Mouse (Mus musculus): Measurements from ENCODE around the gene Ppp4r4. TPM values are rescaled to one million over a fixed set of nuclear protein-coding genes. Genes with fewer than 3 reads are reported as not detected.
"Not testable (repeated sequence)": the region's sequence is repeated elsewhere in the genome, so short reads cannot be mapped to it uniquely, and the experiment has no call there.

The Ppp4r4 gene
- polyA plus RNA-seq (2017; shearing (Covaris generic)): under 1 TPM in 1 of 2 experiments, not detected in 1; 0.17 TPM

DNA sequence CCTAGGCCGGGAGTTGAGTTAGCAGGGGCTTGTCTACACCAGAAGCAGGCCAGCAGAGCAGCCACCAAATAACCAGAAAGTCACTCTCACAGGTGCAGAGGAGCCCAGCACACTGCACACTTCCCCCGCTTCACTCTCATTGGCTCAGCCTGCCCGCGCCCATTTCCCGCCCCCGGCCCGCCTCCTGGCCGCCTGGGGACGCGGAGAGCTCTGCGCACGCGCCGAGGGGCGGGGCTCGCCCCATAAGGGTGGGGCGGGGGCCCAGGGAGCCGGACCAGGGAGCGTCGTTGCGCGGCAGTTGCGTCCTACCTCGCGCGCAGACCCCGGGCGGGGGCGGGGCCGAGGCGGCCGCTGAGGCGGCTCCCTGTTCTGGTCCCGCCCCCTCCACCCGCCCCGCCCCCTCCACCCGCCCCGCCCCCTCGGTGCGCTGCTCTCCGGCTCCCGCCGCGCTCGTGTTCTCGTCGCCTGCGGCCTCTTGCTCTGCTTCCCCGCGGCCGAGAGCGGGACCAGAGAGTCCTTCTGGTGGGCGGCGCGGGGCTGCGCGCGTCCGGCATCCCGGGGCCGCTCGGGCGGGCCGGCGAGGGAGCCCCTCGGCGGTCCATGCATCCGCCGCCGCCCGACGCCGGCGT lies at the start of gene Ppp4r4:
Ppp4r4 (plus strand) TSS at position 264 of the 629 bp plus-strand sequence.
- ATAC-seq: peak; percentile 81

DNA sequence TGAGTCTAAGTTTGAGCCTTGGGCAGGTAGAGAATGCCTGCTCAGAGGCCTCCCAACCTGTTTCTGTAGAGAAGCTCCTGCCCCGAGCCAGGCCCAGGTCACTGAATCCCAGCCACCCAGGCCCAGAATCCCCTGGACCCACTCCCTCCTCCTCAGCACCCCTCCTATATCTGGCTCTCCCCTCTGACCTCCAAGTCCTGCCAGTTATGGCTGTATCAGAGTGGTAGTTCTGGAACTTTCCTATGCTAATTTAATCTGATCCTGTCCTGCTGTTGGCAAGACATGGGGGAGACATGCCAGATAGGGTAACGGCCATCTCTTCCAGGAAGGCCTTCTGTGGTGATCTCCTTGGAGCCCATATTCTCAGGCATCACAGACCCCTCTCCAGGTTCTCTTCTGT lies 49.3 kb upstream of the Ppp4r4 start:
- ATAC-seq: no peak

DNA sequence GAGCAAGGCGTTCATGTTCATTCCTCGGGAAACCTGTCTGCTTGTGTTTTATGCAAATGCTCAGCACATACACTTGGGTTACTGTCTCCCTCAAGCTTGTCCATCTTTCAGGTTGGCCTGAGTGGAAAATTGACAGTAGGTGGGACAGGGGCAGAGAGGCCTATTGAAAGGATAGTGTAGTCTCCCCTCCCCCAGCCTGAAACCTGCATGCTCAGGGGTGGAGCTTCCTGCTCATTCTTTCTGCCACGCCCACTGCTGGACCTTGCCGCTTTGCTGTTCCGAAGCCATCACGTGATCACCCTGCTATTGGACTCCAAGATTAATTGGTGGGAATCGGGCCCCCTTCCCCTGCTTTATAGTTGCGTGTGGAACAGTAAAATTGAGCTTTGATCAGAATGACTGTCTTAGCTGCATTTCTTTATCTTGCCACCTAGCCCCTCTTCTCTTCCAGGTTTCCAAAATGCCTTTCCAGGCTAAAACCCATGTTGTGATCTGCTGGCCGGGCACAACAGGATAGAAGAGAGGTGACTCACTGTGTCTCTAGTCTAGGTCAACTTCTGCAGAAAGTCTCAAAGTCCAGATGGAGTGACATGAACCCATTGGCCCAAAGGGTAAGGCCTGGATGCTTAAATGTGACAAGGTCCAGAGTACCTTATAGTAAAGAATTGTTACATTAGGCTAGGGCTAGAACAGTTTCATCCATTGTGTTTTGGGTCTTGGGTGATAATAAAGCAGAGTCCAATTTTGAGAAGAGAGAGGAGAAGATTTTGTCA lies 47.7 kb upstream of the Ppp4r4 start:
- ATAC-seq: not testable (repeated sequence)

DNA sequence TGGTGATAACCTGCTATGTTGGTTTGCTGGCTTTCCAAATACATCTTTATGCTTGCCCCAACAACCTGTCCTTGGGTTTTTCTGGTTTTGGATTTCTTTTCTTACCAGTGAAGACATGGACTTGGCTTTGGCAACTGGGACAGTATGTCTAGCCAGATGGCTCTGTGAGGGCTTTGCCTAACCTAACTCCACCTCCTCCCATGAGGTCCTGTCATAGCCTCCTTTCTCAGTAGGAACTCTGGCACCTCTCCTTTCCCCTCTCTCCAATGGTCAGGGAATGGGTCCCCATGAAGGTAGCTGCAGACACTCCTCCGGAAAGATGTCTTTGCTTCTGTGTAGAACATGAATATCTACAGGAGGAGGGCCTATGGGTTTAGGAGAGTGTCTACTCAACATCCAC lies 45.4 kb upstream of the Ppp4r4 start:
- ATAC-seq: no peak

DNA sequence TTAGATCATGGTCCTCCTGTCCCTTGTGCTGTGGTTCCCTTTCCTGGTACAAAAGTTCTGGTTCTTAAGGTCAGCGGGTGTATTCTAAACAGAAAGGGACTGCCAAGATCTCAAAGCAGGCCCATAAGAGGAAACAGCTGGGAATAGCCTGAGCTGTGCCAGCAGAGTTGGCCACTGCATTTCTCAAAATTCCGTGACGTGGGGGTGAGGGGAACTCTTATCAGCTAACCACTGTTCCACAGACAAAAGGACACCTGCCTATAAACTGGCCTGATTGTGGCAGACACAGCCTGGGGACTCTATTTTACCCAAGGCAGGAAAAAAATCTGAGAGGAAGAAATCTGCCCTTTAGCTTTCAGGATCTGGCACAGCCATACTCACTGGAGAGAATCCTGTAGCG lies 44.8 kb upstream of the Ppp4r4 start:
- no peak for ATAC-seq

DNA sequence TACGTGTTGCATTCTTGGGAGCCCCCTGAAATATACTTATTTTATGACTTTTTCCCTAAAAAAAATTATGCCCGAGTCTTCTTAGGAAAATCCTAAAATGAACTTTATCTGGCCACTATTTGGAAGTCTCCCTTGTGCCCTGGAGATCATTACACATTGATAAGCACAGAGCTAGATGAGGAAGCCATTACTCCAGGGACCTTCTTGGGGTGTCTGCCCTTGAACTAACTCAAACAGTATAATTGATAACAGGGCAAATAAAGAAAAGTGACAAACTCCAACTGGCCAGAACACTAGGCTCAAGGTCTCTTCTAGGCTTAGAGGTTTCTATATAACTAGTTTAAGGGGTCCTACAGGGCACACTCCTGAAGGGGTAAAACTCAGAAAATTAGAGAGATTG lies 44.3 kb upstream of the Ppp4r4 start:
- no peak for ATAC-seq

DNA sequence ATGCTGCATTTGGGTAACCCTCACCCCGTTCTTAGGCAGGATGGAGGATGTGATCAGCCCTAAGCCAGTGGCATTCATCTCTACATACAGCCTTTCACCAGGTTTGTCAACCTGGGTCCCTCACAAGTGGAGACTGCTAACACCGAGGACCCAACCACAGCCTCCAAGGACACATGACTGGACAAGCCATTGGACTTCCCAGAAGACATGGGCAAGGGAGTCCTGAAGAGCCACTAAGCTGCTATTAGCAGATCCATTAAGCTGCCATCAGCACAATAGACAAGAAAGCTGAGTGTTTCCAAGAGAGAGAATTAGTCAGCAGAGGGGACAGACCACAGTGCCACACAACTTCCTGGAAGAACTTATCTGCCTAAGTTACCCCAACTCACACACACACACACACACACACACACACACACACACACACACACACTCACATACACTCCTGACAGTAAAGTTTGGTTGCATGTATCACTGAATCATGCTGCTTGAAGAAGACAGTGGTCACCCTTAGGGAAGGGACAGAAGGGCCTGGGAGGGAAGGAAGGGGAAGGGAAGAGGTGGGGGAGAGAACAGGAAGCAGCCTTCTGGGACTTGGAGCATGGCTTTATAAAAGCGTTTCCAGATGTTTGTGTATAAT lies 40.9 kb upstream of the Ppp4r4 start:
- ATAC-seq: no peak

DNA sequence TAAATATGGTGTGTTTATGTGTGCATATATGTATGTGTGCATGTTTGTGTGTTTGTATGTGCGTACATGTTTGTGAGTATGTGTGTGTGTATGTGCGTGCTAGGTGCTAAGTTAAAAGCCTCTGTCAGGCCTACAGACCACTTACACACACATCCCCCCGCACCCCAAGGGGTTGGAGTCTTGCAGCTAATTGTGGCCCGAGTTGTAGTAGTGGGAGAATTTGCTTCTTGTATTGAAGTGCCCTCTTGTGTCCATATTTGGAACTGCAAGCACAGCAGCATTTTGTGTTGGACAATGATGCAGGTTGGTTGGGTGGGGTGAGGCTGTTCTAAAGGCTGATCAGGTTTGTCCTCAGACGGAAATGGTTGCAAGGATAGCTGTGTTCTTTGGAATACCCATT lies 39.3 kb upstream of the Ppp4r4 start:
- peak; percentile 65 for ATAC-seq

DNA sequence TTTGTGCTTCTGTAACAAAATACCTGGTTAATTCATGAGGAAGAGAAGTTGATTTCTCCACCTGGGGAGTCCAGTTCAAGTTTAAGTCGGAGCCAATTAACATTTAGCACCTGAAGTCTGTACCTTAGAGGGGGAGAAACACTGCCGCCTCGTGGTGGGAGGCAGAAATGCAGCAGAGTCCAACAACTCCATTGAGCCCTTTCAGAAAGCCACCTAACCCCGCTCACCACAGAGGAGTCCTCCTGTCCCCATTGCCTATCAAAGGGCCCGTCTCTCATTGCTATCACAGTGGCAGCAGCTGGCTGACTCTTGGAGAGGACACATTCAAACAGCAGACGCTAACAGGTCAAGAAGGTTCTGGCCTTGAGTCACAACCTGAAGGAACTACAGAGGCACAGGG lies 37.6 kb upstream of the Ppp4r4 start:
- peak; percentile 59 for ATAC-seq

DNA sequence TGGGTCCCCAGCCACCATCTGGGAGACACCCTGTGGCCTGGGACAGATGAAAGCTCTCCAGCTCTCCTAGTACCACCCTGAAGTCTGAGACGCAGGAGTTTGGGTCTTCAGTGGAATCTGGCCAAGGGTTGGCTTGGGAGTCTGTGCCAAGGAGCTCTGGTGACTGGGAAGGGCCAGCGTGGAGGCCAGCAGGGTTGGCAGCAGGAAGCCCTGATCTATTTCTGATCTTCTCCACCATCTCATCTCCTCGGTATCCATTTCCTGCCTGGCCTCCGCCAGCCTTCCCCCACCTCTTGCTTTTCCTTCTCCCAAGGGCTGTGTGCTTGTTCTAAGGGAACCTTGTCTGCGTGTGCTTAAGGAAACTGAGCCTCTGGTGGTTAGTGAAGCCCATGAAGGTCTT lies 33.3 kb upstream of the Ppp4r4 start:
- no peak for ATAC-seq

DNA sequence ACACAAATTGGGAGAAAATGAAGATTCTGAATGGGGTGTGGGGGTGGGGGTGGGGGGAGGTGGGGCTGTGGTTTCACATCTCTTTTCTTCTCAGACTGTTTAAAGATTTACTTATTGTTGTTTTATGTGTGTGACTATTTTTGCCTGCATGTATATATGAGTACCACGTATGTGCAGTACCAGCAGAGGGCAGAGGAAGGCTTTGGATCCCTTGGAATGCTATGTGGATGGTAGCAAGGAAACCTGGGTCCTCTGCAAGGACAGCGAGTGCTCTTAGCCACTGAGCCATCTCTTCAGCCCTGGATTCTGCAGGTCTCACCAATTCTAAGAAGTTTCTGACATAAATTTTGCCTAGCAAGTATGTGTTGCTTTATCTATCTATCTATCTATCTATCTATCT lies 32.8 kb upstream of the Ppp4r4 start:
- no peak for ATAC-seq

DNA sequence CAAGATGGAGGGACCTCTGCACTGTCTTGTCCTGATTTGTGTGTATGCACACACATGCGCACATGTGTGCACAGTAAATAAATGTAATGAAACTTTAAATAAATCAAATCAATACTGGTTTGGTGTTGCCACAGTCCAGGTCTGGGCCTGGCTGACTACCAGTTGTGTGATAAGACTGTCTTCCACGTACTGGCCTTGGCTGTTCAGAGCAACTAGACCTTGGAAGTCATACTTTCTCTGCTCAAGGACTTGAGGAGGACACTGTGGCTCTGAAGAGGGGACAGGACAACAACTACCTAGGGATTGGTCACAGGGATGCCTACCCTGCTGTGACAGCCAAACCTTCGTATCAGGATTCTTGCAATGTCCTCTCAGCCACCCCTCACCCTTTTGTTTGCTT lies 28.8 kb upstream of the Ppp4r4 start:
- ATAC-seq: no peak

DNA sequence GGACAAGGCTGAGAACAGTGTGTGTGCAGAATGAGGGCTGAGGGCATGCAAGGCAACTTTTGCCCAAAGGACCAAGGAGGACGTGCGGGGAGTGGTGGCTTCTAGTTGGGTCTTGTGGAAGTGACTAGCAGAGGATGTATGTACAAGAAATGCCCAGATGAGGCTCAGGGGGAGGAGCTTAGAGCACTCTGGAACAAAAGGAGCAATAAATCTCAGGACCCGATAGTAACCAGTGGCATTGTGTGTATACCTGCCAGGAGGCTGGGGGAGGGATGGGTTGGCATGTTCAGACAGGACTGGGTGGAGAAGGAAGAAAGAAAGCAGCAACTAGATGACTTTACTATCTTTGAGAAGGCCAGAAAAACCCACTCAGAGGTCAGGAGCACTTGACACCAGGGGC lies 27.7 kb upstream of the Ppp4r4 start:
- ATAC-seq: no peak

DNA sequence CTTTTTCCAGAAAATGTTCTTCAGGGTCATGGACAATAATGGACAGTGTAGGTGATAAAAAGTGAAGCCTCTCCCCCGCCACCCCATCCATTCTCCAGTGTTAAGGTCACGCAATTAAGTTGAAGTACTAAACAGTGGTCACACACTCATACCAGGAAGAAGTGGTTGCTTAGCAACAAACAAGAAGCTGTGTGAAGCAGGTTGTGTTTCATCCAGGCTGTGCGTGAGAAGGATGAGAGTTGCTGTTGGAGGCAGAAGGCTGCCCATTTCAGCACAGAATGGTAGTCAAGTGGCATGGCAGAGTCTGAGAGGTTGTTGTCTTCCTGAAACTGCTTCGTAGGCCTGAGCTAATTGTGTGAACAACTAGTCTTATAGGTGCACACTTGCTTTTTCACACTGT lies 23.7 kb upstream of the Ppp4r4 start:
- no peak for ATAC-seq

DNA sequence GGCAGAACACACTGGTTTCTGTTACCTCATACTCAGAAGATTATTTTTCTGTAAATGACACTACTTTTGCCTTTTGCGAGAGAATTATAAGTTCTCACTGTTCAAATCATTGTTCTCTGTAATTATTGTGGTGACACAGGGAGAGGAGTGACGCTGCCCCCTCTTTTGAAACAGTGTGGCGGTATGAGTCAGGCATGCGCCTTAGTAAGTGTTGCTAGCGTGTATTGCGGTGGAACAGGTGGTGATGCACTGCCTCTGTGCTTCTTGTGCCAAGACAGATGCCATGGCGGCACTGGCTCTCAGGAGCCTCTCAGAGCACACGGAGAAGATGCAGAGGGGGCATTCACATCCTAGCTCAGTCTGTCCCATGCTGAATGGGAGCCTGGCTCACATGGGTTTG lies 22.2 kb upstream of the Ppp4r4 start:
- no peak for ATAC-seq

DNA sequence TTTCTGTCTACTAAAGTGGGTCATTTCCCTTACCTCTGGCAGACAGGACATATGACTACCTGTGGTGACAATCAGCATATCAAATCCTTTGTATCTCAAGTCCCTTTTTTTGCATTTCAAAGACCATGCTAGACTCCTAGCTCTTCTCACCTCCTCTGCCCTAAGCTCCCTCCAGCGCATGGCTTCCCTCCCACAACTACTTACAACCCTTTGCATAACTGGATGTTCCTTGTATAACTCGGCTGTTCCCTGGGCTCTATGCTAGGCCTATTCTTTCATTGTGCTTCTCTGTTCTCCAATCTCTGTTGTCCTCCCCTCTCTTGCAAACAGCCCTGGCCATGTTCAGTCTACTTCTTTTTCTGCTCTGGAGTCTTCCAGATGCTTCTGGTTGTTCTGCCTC lies 20.5 kb upstream of the Ppp4r4 start:
- ATAC-seq: no peak

DNA sequence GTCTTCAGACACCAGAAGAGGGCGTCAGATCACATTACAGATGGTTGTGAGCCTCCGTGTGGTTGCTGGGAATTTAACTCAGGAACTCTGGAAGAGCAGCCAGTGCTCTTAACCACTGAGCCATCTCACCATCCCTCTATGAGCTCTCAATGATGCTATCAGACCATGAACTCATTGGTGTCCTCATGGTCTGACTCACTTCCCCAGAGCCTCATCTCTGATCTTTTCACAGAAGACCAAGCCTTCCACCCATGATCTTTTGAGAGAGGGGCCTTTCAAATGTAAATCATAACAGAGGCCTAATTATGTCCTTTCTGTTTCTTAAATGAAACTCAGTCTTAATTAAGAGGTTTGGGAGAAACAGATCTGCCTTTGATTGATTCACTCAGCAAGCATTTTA lies 19.0 kb upstream of the Ppp4r4 start:
- ATAC-seq: no peak

DNA sequence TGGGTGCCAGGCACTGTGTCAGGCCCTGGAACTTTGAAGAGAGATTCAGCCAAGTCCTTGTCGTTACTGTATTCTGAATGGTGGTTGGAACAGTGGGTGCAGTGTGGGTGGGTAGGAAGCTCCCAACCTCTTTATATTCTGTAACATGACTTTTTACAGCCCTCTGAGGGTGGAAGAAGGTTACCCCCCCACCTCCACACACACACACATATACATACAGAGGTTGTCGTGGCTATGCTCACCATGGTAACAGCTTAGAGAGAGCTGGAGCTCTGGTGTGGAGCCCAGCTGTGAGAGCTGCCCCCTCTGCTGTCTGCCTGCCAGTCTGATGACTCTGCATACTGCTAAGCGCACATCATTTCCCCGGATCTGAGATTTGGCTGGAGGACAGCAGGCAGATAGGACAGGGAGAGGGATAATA lies 18.6 kb upstream of the Ppp4r4 start:
- ATAC-seq: no peak

DNA sequence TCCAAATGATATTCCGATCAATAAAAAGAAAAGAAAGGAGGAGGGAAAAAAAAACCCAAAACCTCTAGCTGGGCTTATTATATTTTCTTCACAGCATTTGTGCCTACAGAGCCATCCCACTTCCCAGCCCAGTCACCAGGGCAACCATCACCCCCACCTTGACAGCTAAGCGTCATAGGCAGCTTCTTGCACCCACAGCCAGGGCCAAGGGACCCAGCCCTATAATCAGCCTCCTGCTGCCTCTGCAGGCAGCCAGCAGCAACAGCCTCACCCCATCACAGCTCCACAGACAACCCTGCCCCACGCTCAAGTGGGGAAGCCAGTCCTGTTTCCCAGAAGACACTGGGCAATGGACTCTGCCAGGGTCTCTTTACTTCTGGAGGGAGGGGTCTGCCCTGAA lies 17.7 kb upstream of the Ppp4r4 start:
- ATAC-seq: no peak

DNA sequence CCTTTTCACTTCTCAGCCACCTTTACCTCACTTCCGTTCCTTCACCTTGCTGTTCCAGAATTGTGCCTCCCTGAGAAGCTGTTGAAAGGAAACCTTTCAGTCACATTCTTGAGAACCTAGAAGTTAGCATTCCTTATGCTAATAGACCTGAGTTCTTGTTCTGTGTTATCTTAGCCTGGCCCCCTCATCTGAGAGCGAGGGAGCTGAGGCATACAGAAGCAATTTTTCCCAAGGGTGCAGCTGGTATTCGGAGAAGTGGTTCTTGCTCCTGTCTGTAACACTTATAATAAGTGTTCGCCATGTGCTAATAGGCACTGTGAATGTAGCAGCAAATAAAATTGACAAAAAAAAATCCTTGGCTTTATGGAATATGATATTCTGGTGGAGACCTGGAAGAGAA lies 16.4 kb upstream of the Ppp4r4 start:
- ATAC-seq: no peak

DNA sequence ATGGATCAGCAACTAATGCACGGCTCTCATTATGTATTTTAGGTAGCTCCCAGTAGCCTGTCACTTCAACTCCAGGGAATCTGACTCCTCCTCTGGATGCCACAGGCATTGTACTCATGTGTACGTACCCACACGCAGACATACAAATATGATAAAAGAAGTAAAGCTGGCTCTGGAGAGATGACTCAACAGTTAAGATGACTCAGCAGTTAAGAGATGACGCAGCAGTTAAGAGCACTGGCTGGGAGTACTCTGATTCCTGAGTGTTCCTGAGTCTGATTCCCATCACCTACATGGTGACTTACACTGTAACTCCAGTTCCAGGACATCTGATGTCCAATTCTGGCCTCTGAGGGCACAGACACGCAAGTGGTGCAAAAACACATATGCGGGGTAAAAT lies 13.4 kb upstream of the Ppp4r4 start:
- no peak for ATAC-seq

DNA sequence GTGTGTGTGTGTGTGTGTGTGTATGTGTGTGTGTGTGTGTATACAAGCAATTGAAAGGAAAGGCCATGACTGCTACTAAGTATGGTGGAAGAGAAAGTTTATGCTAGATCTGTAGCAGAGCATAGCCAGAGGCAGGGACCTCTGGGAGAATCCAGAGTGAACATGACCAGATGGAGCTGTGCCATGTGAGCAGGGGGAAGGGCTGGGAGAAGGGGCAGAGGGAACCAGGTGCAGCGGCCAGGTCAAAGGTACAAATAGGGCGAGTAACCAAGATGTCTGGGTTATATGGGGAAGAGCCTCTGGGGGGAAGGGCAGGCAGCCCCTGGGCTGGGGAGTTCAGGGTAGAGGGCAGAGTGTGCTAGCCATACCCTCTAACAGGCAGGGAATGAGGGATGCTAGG lies 1.5 kb upstream of the Ppp4r4 start:
- ATAC-seq: no peak

DNA sequence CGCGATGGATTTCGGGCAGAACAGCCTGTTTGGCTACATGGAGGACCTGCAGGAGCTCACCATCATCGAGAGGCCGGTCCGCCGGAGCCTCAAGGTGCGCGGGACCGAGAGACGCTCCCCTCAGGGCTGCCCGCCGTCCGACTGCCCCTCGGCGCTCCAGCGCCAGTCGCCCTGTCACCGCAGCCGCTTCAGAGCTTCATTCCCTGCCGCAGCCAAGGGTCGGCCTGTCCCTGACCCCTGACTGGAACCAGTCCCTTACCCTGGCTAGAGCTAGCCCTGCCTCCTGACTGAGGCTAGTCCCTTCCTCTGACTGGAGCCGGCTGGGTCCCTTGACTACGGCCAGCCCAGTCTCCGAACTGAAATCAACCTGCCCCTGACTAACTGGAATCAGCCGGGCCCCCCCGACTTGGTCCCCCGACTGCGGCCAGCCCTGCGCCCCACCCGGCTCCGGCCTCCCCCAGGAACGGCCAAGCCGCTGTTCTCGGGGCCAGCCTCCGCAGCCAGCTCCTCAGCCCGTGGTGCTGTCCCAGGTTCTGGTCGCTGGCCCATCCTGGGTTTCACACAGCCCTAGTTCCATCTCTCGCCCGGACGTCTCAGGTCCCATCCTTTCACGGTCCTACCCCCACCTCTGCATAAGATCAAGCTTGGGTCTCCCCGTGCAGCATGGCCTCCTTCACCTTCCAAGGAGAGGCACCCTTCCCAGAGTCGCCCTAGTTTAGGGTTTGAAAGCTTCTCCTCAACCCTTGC lies 739 bp downstream of the Ppp4r4 start:
- peak; percentile 15 for ATAC-seq

Measured in activated CD4-positive, CD25-positive, alpha-beta regulatory T cell, adult 4 months (primary cell).